Mouse (Mus musculus) C2C12 (cell line): Measurements from ENCODE around the gene Dach1. TPM values are rescaled to one million over a fixed set of nuclear protein-coding genes. Genes with fewer than 3 reads are reported as not detected.

Experiments
- H3K27me3 ChIP-seq: one replicate; pipeline ENCODE4 v1.6.1; 2011; ENCODE audit not compliant: control insufficient read depth, insufficient read depth, insufficient read length
- H3K36me3 ChIP-seq: one replicate; pipeline ENCODE4 v1.6.1; 2011; ENCODE audit not compliant: control insufficient read depth, insufficient read depth
- H3K4me3 ChIP-seq: one replicate; pipeline ENCODE4 v1.5.1; 2011; ENCODE audit warnings: mild to moderate bottlenecking, control low read depth; ENCODE audit not compliant: poor library complexity, insufficient read depth, severe bottlenecking
- H3K79me2 ChIP-seq: one replicate; pipeline ENCODE4 v1.6.1; 2011; ENCODE audit not compliant: control insufficient read depth, insufficient read depth
- H3K79me3 ChIP-seq: one replicate; pipeline ENCODE4 v1.6.1; 2011; ENCODE audit warnings: low read depth, control low read depth
- H3ac ChIP-seq: one replicate; pipeline ENCODE3; 2011; ENCODE audit warnings: low read depth; ENCODE audit not compliant: control insufficient read depth, insufficient read length
- CEBPB ChIP-seq: IDR thresholded peaks from one replicate; pipeline ENCODE4 v1.6.1; 2011; ENCODE audit warnings: low read depth, mild to moderate bottlenecking, control low read depth, moderate library complexity
- CTCF ChIP-seq: IDR thresholded peaks from one replicate; pipeline ENCODE4 v1.5.1; 2011; ENCODE audit not compliant: control insufficient read depth, insufficient read depth, insufficient read length
- FOSL1 ChIP-seq: IDR thresholded peaks from one replicate; pipeline ENCODE4 v1.8.0; 2011; ENCODE audit warnings: mild to moderate bottlenecking, low read length; ENCODE audit not compliant: poor library complexity, insufficient read depth, severe bottlenecking
- MAX ChIP-seq: IDR thresholded peaks from one replicate; pipeline ENCODE4 v1.6.1; 2011; ENCODE audit warnings: mild to moderate bottlenecking, control low read depth
- MYOD1 ChIP-seq: IDR thresholded peaks from one replicate; pipeline ENCODE4 v1.6.1; 2011; ENCODE audit warnings: low read depth; ENCODE audit not compliant: control insufficient read depth, insufficient read length
- MYOG ChIP-seq: IDR thresholded peaks from one replicate; pipeline ENCODE4 v1.6.1; 2011; ENCODE audit not compliant: control insufficient read depth, insufficient read length; ENCODE audit errors: extremely low read depth
- USF1 ChIP-seq: IDR thresholded peaks from one replicate; pipeline ENCODE4 v1.6.1; 2011; ENCODE audit warnings: low read depth, mild to moderate bottlenecking, control low read depth, moderate library complexity
- long read RNA-seq, 2 experiments: library from polyadenylated mRNA; unstranded; transcript quantifications; one replicate each; pipeline ENCODE4 v2.0.0; 2019 to 2020
- polyA plus RNA-seq: library from polyadenylated mRNA; unstranded; fragments of >200 nt; fragmentation: generic; extraction: Trizol; gene quantifications from one replicate; pipeline ENCODE4 v1.2.1, GENCODE M21; 2012; ENCODE audit warnings: missing spikeins

Dach1 gene
- polyA plus RNA-seq, result not detected
- long read RNA-seq, experiment 1, result 0 reads
- long read RNA-seq, experiment 2, result 0 reads

DNA sequence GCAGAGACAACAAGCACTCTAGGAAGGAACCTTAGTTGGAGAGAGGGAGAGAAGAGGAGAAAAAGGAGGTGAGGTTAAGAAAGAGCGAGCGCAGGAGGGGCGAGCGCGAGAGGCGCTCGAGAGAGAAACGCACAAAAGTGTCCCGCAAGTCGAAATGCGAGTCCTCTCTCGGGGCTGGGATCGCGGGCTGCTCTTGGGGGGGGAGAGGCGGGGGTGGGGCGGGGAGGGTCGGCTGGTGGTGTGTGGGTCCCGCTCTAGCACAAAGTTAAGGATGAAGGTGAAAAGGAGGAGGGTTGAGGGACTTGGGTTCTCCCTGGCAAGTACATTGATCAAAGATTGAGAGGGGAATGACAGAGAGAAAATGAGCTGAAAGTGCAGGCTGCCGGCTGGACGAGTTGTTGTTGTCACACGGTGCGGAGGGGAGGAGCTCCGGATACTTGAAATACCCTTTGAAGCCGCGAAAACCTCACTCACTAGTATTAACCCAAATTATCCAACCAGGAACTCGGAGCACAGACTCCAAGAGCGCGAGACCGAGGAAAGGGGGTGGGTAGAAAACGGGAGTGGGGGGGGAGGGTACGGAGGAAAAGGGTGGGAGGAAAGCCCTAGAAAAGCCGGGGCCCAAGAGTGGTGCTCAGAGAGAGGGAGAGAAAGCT is at the start of gene Dach1:
Dach1 (minus strand) TSS at position 345 of the 656 bp plus-strand sequence.
- no peaks in the 10 kb centered on the region for H3K36me3 ChIP-seq
- no peak within 1 kb of the TSS for H3K4me3 ChIP-seq
- no peaks in the 10 kb centered on the region for H3K27me3 ChIP-seq
- H3ac ChIP-seq, result no peak within 1 kb of the TSS
- H3K79me2 ChIP-seq, result no peaks in the 10 kb centered on the region
- TF ChIP-seq USF1 (no peak), MYOG (no peak), MYOD1 (no peak), CTCF (no peak), FOSL1 (no peak), MAX (no peak), CEBPB (no peak)
- H3K79me3 ChIP-seq, result no peaks in the 10 kb centered on the region

DNA sequence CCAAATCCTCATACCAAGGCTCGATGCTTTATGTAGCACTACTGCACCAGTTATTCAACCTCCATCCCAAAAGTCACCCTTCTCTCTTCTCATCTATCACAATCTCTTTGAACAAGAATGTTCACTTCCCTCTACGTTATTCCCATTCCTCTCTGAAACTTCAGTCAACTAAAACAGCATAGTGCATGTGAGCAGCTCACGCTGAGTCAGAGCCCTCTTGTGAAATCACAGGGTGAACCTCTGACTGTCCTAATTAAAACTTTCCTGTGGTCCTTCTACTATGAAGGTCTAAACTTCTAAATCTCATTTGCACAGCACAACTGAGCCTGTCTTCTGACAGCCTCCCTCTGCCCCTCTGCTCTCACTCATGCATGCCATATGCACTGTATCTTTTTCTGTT is 30.5 kb upstream of the Dach1 start:
- Histone ChIP-seq H3K36me3 (no peaks in the 10 kb centered on the region), H3ac (no peak overlapping the region), H3K79me2 (no peaks in the 10 kb centered on the region), H3K27me3 (no peaks in the 10 kb centered on the region), H3K4me3 (no peak overlapping the region), H3K79me3 (no peaks in the 10 kb centered on the region)
- TF ChIP-seq CTCF (no peak), USF1 (no peak), FOSL1 (no peak), CEBPB (no peak), MYOD1 (no peak), MYOG (no peak), MAX (no peak)

DNA sequence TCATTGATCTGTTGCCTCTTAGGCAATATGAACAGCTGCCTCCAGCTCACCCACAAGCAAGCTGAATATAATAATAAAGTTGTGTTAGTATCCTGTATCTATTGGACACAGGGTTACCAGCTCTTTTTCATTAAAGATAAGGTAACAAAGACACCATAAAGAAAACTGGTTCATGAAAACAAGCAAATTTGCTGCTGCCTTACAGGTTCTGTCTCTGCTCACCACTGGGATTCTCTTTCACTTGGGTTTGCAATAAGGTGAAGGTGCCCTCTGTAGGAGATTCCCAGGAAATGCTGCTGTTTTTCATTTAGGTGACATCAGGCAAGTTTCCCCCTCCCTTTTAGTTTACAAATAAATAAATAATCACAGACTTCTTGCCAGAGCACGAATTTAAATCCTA is 12.0 kb upstream of the Dach1 start:
- no peaks in the 10 kb centered on the region for H3K27me3 ChIP-seq
- H3K79me3 ChIP-seq, result no peaks in the 10 kb centered on the region
- no peak overlapping the region for H3ac ChIP-seq
- no peaks in the 10 kb centered on the region for H3K36me3 ChIP-seq
- H3K4me3 ChIP-seq, result no peak overlapping the region
- no peaks in the 10 kb centered on the region for H3K79me2 ChIP-seq
- no peak for TF ChIP-seq CTCF
- no peak for TF ChIP-seq MYOD1
- no peak for TF ChIP-seq MYOG
- no peak for TF ChIP-seq CEBPB
- no peak for TF ChIP-seq MAX
- TF ChIP-seq USF1, result no peak
- no peak for TF ChIP-seq FOSL1

DNA sequence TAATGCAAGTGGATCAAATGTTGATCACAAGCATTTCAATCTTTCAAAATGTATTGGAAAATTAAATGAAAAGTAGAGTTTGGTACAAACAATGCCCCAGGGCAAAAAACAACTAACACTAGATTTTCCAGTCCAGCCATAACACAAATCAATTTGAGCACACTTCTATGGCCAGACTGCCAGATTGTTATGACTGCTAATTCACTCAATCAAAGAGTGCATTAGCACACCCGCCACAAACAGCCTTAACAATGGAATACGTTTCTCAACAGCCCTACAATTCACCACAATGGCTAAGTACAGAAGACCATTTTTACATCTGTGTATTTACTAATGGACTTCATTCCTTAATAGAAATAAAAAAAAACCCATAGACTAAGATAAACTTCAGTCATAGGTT is 4.3 kb upstream of the Dach1 start:
- Histone ChIP-seq H3K36me3 (no peaks in the 10 kb centered on the region), H3K79me3 (no peaks in the 10 kb centered on the region), H3ac (no peak overlapping the region), H3K4me3 (no peak overlapping the region), H3K79me2 (no peaks in the 10 kb centered on the region), H3K27me3 (no peaks in the 10 kb centered on the region)
- TF ChIP-seq CTCF (no peak), FOSL1 (no peak), MYOG (no peak), USF1 (no peak), MYOD1 (no peak), MAX (no peak), CEBPB (no peak)

DNA sequence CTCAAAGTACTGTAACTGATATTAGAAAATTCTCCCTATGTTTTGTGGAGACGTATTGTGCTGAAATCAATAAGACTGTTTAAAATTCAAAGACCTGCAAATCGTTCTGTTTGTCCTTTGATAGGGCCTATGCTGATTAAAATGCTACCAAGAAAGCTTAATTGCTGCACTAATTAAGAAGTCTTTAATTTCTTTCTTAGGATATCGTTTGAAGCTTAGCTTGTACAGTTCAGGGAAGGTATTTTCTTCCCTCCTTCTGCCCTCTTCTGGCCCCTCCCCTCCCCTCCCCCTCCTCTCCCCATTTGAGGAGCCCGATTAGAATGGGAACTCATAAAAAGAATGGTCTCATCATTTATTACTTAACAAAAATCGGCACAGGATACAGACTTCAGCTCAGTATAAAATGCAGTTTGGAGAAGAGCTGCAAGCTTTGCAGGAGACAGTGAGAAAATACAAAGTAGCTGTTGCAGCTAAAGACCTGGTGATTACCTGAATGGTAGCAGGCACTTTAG is 2.9 kb upstream of the Dach1 start:
- H3ac ChIP-seq, result no peak overlapping the region
- H3K36me3 ChIP-seq, result no peaks in the 10 kb centered on the region
- H3K4me3 ChIP-seq, result no peak overlapping the region
- H3K27me3 ChIP-seq, result no peaks in the 10 kb centered on the region
- H3K79me3 ChIP-seq, result no peaks in the 10 kb centered on the region
- no peak for TF ChIP-seq MYOG
- TF ChIP-seq USF1, result no peak
- no peak for TF ChIP-seq MYOD1
- no peak for TF ChIP-seq CTCF
- TF ChIP-seq FOSL1, result no peak
- no peak for TF ChIP-seq MAX
- no peak for TF ChIP-seq CEBPB
- H3K79me2 ChIP-seq, result no peaks in the 10 kb centered on the region
